Mouse (Mus musculus) liver, postnatal 0 days (tissue): ENCODE data around the gene Tnik.

Source experiments
- CTCF ChIP-seq: sonication (generic); IDR thresholded peaks from 2 replicates; pipeline ENCODE4 v1.5.1; 2016; ENCODE audit warnings: antibody characterized with exemption, low read depth
- EP300 ChIP-seq: IDR thresholded peaks from 2 replicates; pipeline ENCODE4 v1.6.1; 2016; ENCODE audit warnings: antibody characterized with exemption, low read depth, mild to moderate bottlenecking

GRCm38 (mm10) chr3:28457517-28457916, 194.5 kb downstream of the Tnik start:
- TF ChIP-seq CTCF: no peak
- no peak for TF ChIP-seq EP300
